Mouse (Mus musculus) left cerebral cortex, postnatal 4 days (tissue): ENCODE results near the gene Gstk1. TPM values are rescaled to one million over a fixed set of nuclear protein-coding genes. Genes with fewer than 3 reads are reported as not detected.

Experiments
- DNase-seq: peaks from one replicate; pipeline ENCODE4 v3.0.0-alpha.2; 2022
- intact Hi-C: fragments of 180-260 bp; cut with DNase I; formaldehyde crosslinking; loops from one replicate; pipeline ENCODE4 v1.15.1; 2025
- total RNA-seq, 2 experiments: library from RNA; stranded (reverse); gene quantifications; 2 replicates each; pipeline ENCODE4 v1.2.3; 2021

The Gstk1 gene
- total RNA-seq, 2 experiments from 2014 or later: 3.4 to 4.1 TPM

DNA sequence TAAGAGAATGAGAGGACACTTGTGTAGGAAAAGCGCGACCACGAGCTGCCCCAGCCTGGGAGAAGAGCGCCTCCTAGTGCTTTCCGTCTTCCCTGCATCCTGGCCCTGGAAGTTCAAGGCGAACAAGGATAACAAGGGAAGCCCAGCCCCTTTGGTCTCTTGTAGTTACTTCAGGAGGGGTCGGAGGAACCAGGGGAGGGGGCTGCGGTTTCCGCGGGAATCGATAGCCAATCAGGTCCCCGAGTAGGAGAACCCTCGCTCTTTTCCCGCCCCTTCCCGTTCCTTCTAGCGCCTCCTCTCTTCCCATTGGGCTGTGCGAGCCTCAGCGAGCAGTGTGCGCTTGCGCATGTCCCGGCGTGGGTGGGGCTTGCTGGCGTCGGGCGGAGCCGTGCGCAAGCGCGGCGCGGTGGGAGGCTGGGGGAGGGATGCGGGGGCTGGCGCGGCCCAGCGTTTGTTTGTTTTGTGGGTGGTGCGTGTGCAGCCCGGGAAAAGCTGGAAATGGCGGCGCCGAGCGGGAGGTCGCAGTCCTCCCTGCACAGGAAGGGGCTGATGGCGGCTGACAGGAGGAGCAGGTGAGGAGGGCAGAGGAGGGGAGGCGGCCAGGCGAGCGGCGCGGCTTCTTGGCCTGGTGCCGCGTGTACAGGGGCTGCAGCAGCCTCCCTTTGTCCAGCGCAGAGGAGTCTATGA is 19.0 kb downstream of the Gstk1 start, which contains the start of gene Casp2:
Gene Casp2, plus strand, starts transcription at position 360 of the 687 bp plus-strand sequence.
- intact Hi-C loops: loop anchor here (5.0 to 10.0 kb wide), 2 partner anchors 37 to 660 kb away; partner anchors contain the start of gene Ephb6
- DNase-seq: peak; percentile 99

DNA sequence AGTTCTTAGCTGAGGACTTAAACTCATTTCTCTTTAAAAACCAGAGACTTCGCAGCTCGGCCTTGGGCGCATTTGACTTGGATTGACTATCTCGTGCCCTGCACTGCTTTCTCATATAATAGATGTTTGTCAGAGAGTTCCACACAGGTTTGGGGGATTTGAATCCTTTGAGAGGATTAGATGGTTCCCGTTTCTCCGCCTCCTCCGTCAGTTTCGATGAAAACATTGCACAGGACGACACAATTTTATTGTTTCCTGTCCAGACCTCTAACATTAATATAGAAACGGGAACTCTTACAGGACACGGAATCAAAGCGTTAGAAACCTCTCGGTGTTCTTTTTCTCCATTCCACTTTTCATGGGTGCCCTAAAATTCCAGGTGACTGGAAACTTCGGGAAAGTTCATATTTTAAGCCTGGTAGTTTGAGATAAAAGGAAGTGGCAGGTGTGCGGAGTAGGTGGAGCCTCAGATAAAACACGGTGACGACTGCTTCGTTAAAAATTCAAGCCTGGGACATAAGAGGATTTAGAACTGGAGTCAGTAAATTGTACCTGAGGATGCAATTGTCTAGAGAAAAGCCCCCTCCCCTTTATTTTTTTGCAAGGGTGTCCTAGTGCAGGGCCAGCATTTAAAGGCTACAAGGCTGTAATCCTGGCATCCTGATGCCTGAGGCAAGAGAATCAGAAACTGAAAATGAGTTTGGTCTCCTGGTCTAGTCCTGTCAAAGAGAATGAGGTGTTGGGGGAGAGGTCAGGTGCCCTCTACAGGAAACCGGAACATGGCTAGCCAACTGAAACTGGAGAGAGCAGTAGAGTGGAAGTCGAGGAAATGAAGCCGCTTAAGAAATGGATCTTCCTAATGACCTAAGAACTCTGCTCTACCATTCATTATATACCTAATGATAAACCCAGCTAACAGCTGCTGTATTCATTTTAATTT is 19.9 kb downstream of the Gstk1 start:
- intact Hi-C loops: loop anchor here (10.0 kb wide), 1 partner anchor 661 kb away; the partner anchor contains the start of gene Ephb6
- DNase-seq: no peak

DNA sequence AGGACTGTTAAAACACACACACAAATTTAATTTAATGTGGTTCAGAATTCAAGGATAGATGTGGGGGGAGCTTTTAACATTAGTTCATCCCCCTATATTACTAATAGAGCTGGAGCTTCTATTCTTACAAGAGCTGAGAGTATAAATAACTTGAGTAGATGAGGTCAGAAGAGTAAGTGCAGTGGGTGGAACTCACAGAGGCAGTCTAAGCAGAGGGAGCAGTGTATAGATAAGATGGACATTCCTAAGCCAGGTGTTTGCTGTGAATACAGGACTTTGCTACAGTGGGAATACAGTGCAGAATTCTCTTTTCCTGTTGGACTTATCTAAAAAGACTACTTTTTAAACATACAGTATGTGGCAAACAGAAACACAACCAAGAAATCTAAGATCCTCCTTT is 25.1 kb downstream of the Gstk1 start:
- intact Hi-C loops: no loop called here
- no peak for DNase-seq

DNA sequence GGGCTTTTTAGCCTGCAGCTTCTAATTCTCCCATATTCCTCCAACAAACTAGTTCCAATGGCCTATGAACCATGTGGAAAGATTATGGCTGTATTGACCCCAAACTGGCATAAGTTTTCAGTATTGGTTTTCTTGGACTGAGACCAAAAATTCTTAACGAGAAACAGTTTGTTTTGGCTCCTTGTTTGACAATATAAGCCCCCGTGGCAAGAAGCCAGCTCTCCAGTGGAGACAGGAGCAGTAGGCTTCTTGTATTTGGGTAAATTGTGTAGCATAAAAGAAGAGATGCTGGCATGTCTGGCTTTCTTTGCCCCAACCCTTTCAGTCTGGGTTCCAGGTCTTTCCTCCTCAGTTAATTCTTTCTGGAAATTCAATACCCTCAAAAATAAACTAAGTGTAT is 30.4 kb downstream of the Gstk1 start:
- DNase-seq: no peak
- intact Hi-C loops: no loop called here

DNA sequence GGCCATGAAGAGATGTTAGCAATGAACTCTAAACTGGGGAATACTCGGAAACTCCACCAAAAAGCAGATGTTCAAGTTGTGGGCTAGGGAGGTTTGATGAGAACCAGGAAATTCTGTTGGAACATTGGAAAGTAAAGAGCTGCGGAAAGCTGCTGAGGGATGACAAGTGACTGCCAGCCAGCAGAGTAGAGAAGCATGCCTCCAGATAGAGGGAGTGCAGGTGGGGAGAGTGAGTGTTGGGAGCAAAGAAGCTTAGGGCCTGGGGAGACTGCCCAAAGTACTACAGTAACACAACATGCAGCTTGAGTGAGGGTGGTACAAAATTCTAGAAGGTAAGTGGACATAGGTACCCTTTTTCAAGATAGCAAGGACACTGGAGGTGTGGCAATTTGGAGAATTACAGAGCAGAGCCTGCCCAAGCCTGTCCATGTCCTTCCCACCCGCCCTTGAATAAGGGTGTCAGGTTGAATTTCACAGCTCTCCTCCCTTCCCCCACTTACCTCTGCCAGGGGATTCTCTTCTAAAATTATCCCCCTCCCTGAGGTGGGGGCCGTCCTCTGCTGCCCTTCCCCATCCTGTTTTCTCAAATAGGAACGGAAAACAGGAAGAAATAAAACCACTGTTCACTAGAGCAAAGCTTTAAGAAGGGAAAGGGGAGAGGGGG is 37.3 kb downstream of the Gstk1 start:
- intact Hi-C loops: loop anchor here (5.0 kb wide), 1 partner anchor 39 kb away; the partner anchor contains the start of gene Fam131b
- no peak for DNase-seq

DNA sequence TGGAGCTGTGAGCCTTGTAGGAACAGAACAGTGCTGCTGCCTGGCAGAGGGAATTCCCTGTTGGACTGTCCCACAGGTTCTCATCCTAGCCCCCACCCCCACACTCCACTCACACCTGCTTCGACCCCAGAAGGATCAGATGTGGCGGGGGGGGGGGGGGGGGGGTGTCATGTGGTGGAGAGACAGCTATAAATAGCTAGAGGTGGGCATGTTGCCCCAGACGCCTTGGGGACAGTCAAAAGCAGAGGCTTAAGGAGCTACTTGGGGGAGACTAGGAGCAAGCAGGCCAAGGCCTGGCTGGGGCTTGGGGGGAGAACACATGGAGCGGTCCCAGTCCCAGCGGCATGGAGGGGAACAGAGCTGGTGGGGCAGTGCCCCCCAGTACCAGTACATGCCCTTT is 40.7 kb downstream of the Gstk1 start, which contains the start of gene Clcn1:
Gene Clcn1, plus strand, starts transcription at position 238 of the 400 bp plus-strand sequence.
- no peak for DNase-seq

GRCm38 (mm10) chr6:42287562-42287961 is 41.8 kb downstream of the Gstk1 start:
- intact Hi-C loops: no loop called here
- no peak for DNase-seq

More for the DNA sequence above, 40.7 kb downstream of the Gstk1 start, which contains the start of gene Clcn1:
- intact Hi-C loops: no loop called here

- no peak for DNase-seq
- intact Hi-C loops: no loop called here
Measured at GRCm38 (mm10) chr6:42293327-42293726, 47.6 kb downstream of the Gstk1 start.

GRCm38 (mm10) chr6:42295549-42296094 is 49.9 kb downstream of the Gstk1 start:
- intact Hi-C loops: no loop called here
- DNase-seq: no peak

- DNase-seq: no peak
- intact Hi-C loops: no loop called here
Measured at GRCm38 (mm10) chr6:42299362-42299761, 53.6 kb downstream of the Gstk1 start.

Other genes starting within 250 kb of the Gstk1 start
- not detected for gene Sva, start 207.5 kb upstream of the Gstk1 start, total RNA-seq
- gene Tas2r139, start 105.0 kb upstream of the Gstk1 start, total RNA-seq: not detected
- not detected for gene Tas2r144, start 30.6 kb upstream of the Gstk1 start, total RNA-seq
- not detected for gene Tmem139, start 16.0 kb downstream of the Gstk1 start, total RNA-seq
- gene Casp2, start 19.1 kb downstream of the Gstk1 start, total RNA-seq: 10 to 100 TPM; 45.5 to 49.7 TPM
- gene Clcn1, start 40.8 kb downstream of the Gstk1 start, total RNA-seq: 1 to 10 TPM; 6.6 to 7.7 TPM
- gene Fam131b, start 78.7 kb downstream of the Gstk1 start, total RNA-seq: 10 to 100 TPM; 83.4 to 92.0 TPM
- gene Zyx, start 103.7 kb downstream of the Gstk1 start, total RNA-seq: 10 to 100 TPM; 43.9 to 49.8 TPM
- under 1 TPM; 0.14 to 0.18 TPM for gene Epha1, start 127.3 kb downstream of the Gstk1 start, total RNA-seq
- gene Tas2r143, start 154.3 kb downstream of the Gstk1 start, total RNA-seq: not detected
- gene Tas2r135, start 159.5 kb downstream of the Gstk1 start, total RNA-seq: under 1 TPM in 1 of 2 experiments, not detected in 1; 0.36 TPM
- gene Tas2r126, start 188.6 kb downstream of the Gstk1 start, total RNA-seq: not detected
- not detected for gene Olfr458, start 219.3 kb downstream of the Gstk1 start, total RNA-seq
- not detected for gene Olfr457, start 230.4 kb downstream of the Gstk1 start, total RNA-seq
- not detected for gene Olfr456, start 241.3 kb downstream of the Gstk1 start, total RNA-seq